Mouse (Mus musculus) liver, postnatal 0 days (tissue): ENCODE measurements around the gene Dnah11.

Experiments used
- CTCF ChIP-seq: sonication (generic); IDR thresholded peaks from 2 replicates; pipeline ENCODE4 v1.5.1; 2016; ENCODE audit warnings: antibody characterized with exemption, low read depth
- EP300 ChIP-seq: IDR thresholded peaks from 2 replicates; pipeline ENCODE4 v1.6.1; 2016; ENCODE audit warnings: antibody characterized with exemption, low read depth, mild to moderate bottlenecking

DNA sequence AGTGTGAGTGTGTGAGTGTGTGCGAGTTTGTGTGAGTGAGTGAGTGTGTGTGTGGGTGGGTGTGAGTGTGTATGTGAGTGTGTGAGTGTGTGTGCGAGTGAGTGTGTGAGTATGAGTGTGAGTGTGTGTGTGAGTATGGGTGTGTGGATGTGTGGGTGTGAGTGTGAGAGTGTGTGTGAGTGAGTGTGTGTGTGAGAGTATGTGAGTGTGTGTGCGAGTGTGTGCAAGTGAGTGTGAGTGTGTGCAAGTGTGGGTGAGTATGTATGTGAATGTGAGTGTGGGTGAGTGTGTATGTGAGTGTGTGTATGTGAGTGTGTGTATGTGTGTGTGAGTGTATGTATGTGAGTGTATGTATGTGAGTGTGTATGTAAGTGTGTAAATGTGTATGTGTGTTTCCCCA, 79.2 kb downstream of the Dnah11 start:
- no peak for TF ChIP-seq CTCF
- TF ChIP-seq EP300, result no peak
